Comparison of ENCODE assay signal across 8 mouse cellular contexts in the genomic region with DNA sequence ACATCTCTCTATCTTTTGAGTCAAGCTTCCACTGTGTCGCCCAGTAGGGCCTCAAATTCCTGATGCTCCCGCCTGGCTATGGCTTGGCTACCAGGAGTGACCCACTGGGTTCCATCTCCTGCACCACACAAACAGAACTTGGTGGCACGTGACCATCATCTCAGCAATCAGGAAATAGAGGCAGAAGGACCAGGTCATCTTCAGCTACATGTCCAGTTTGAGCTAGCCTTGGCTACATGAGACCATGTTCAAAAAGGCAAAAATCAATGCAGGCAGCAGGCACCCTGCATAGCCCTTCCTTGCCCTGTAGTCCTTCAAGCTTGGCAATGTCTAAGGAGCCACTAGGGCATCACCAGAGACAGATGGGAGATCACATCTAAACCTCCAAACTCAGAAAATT. TPM values are rescaled to one million over a fixed set of nuclear protein-coding genes. Genes with fewer than 3 reads are reported as not detected.
DNase-seq lines count a peak whose midpoint lies in the region; ATAC-seq and TF ChIP-seq lines count a peak whose summit lies in the region.
"Had no signal": no experiment of that assay in that cellular context is flagged by ENCODE, and none has a peak within 500 bp of the region (broad histone marks: within the 10 kb centered on the region; RNA-seq: fewer than 3 reads in every experiment).

No protein-coding gene starts in this region.

- peaks cover 3% of the 10 kb centered on the region; the same call in 1 of the 2 replicates for H3K9me3 ChIP-seq in kidney, embryonic 16.5 days (ENCODE audit: low read length)
- no peaks in the 10 kb centered on the region for H3K9me3 ChIP-seq in embryonic facial prominence, embryonic 12.5 days
- no peaks in the 10 kb centered on the region for H3K9me3 ChIP-seq in heart, postnatal 0 days (replicated peaks; ENCODE audit: control insufficient read depth, low read length)
- no peaks in the 10 kb centered on the region for H3K9me3 ChIP-seq in midbrain, embryonic 16.5 days (replicated peaks; ENCODE audit: control insufficient read depth, low read length, poor library complexity, severe bottlenecking)

- no peak for TF ChIP-seq CTCF in heart, postnatal 0 days (IDR thresholded peaks at IDR 0.05; ENCODE audit: low read depth)

- H3K27me3 ChIP-seq in kidney, embryonic 16.5 days (ENCODE audit: insufficient read depth, low read length): no peaks in the 10 kb centered on the region
- no peaks in the 10 kb centered on the region for H3K27me3 ChIP-seq in embryonic facial prominence, embryonic 12.5 days
- H3K27me3 ChIP-seq in heart, postnatal 0 days (ENCODE audit: control insufficient read depth, insufficient read depth, low read length): no peaks in the 10 kb centered on the region
- H3K27me3 ChIP-seq in midbrain, embryonic 16.5 days (ENCODE audit: control insufficient read depth, insufficient read depth, low read depth, low read length): no peaks in the 10 kb centered on the region
- H3K27me3 ChIP-seq: Patski had no signal

- H3K4me3 ChIP-seq in kidney, embryonic 16.5 days (ENCODE audit: low read length): peak overlapping the region; percentile 45; the same call in 1 of the 2 replicates
- H3K4me3 ChIP-seq in embryonic facial prominence, embryonic 12.5 days: peak overlapping the region; percentile 35; the same call in 1 of the 2 replicates
- no peak overlapping the region for H3K4me3 ChIP-seq in heart, postnatal 0 days (ENCODE audit: low read depth, low read length)
- H3K4me3 ChIP-seq in midbrain, embryonic 16.5 days (ENCODE audit: low read depth, low read length): no peak overlapping the region

- no peak for DNase-seq in kidney, postnatal 4 days
- no peak for DNase-seq in heart, postnatal 0 days (ENCODE audit: low spot score)
- no peak for DNase-seq in gastrocnemius, postnatal 25 days
- DNase-seq in layer of hippocampus, postnatal 10 days (ENCODE audit: low spot score in 2 of 2): no peak

- no peaks in the 10 kb centered on the region for H3K36me3 ChIP-seq in kidney, embryonic 16.5 days (ENCODE audit: insufficient read depth, low read length)
- no peaks in the 10 kb centered on the region for H3K36me3 ChIP-seq in embryonic facial prominence, embryonic 12.5 days
- H3K36me3 ChIP-seq in heart, postnatal 0 days (replicated peaks; ENCODE audit: control insufficient read depth, insufficient read depth, low read length): no peaks in the 10 kb centered on the region
- no peaks in the 10 kb centered on the region for H3K36me3 ChIP-seq in midbrain, embryonic 16.5 days (ENCODE audit: control insufficient read depth, insufficient read depth, low read length)

- H3K9ac ChIP-seq in kidney, embryonic 16.5 days (replicated peaks; ENCODE audit: low read length): peak overlapping the region; percentile 65; the same call in 1 of the 2 replicates
- H3K9ac ChIP-seq in embryonic facial prominence, embryonic 12.5 days: 0 out of 2 replicates have a peak overlapping the region, but pooled peaks have one; percentile 38
- H3K9ac ChIP-seq in heart, postnatal 0 days (replicated peaks; ENCODE audit: low read depth, low read length): no peak overlapping the region
- no peak overlapping the region for H3K9ac ChIP-seq in midbrain, embryonic 16.5 days (ENCODE audit: low read depth, low read length)

- H3K27ac ChIP-seq in kidney, embryonic 16.5 days (ENCODE audit: low read length): peak overlapping the region; percentile 93
- peak overlapping the region; percentile 93 for H3K27ac ChIP-seq in embryonic facial prominence, embryonic 12.5 days
- H3K27ac ChIP-seq in heart, postnatal 0 days (ENCODE audit: low read depth): peak overlapping the region; percentile 85
- H3K27ac ChIP-seq in midbrain, embryonic 16.5 days (ENCODE audit: low read length): 0 out of 2 replicates have a peak overlapping the region, but pooled peaks have one; percentile 40

- peak overlapping the region; percentile 69 for H3K4me2 ChIP-seq in kidney, embryonic 16.5 days (replicated peaks; ENCODE audit: low read depth, low read length)
- peak overlapping the region; percentile 56 for H3K4me2 ChIP-seq in embryonic facial prominence, embryonic 12.5 days (replicated peaks)
- H3K4me2 ChIP-seq in heart, postnatal 0 days (ENCODE audit: low read depth, low read length): peak overlapping the region; percentile 68; the same call in 1 of the 2 replicates
- no peak overlapping the region; the same call in 1 of the 2 replicates for H3K4me2 ChIP-seq in midbrain, embryonic 16.5 days (ENCODE audit: low read length)

- no peak for TF ChIP-seq EP300 in heart, postnatal 0 days (IDR thresholded peaks at IDR 0.05; ENCODE audit: low read depth)

- peaks cover 40% of the 10 kb centered on the region for H3K4me1 ChIP-seq in kidney, embryonic 16.5 days (ENCODE audit: insufficient read depth, low read length)
- peaks cover 29% of the 10 kb centered on the region for H3K4me1 ChIP-seq in embryonic facial prominence, embryonic 12.5 days
- H3K4me1 ChIP-seq in heart, postnatal 0 days (ENCODE audit: control insufficient read depth, insufficient read depth): 0 out of 2 replicates have a peak, but pooled peaks cover 5% of the 10 kb centered on the region
- H3K4me1 ChIP-seq in midbrain, embryonic 16.5 days (ENCODE audit: control insufficient read depth, insufficient read depth, low read length): peaks cover 11% of the 10 kb centered on the region

- ATAC-seq in kidney, embryonic 16.5 days (ENCODE audit: low FRiP score, low TSS enrichment): no peak
- no peak for ATAC-seq in embryonic facial prominence, embryonic 12.5 days (ENCODE audit: insufficient number of reproducible peaks, insufficient read depth, low FRiP score, low TSS enrichment)
- ATAC-seq in heart, postnatal 0 days (ENCODE audit: insufficient read depth, low read depth): no peak
- no peak for ATAC-seq in midbrain, embryonic 16.5 days

- WGBS in kidney, embryonic 16.5 days: 94% methylated on average over 3 of the region's 3 CpGs
- WGBS in embryonic facial prominence, embryonic 12.5 days: 94% methylated on average over 3 of the region's 3 CpGs
- WGBS in heart, postnatal 0 days: 83% methylated on average over 3 of the region's 3 CpGs
- 95% methylated on average over 3 of the region's 3 CpGs for WGBS in midbrain, embryonic 16.5 days

RNA-seq across cellular contexts. Expression of gene Ptbp1, which starts 14.1 kb away (rescaled TPM):
- polyA plus RNA-seq in kidney, embryonic 16.5 days (2015; fragmentation: Nextera tagmentation; extraction: Ambion mirVana): 431 and 491 TPM in 2 replicates
- 352 and 363 TPM in 2 replicates for polyA plus RNA-seq in embryonic facial prominence, embryonic 12.5 days (2016; fragmentation: Nextera tagmentation; extraction: Ambion mirVana)
- total RNA-seq in heart, postnatal 0 days (2014; rRNA removed; ENCODE audit: low replicate concordance): 186 and 196 TPM in 2 replicates
- 39.8 and 40.4 TPM in 2 replicates for polyA plus RNA-seq in heart, postnatal 0 days (2015; fragmentation: Nextera tagmentation; extraction: Ambion mirVana)
- polyA plus RNA-seq in midbrain, embryonic 16.5 days (2015; fragmentation: Nextera tagmentation; extraction: Ambion mirVana): 58.8 and 65.1 TPM in 2 replicates
- 10 to 100 TPM; 26.8 to 27.1 TPM for total RNA-seq in gastrocnemius, postnatal 25 days (2021)
- 10 to 100 TPM; 63.8 to 66.5 TPM for total RNA-seq in layer of hippocampus, postnatal 10 days (2021)

RNA-seq across cellular contexts. Expression of gene Misp, which starts 19.3 kb away (rescaled TPM):
- polyA plus RNA-seq in kidney, embryonic 16.5 days (2015; fragmentation: Nextera tagmentation; extraction: Ambion mirVana): 18.2 and 18.5 TPM in 2 replicates
- polyA plus RNA-seq in embryonic facial prominence, embryonic 12.5 days (2016; fragmentation: Nextera tagmentation; extraction: Ambion mirVana): 2.0 and 3.1 TPM in 2 replicates
- total RNA-seq in heart, postnatal 0 days (2014; rRNA removed; ENCODE audit: low replicate concordance): not detected in 2 replicates
- polyA plus RNA-seq in heart, postnatal 0 days (2015; fragmentation: Nextera tagmentation; extraction: Ambion mirVana): 0.08 and 0.41 TPM in 2 replicates
- 0.34 and 0.73 TPM in 2 replicates for polyA plus RNA-seq in midbrain, embryonic 16.5 days (2015; fragmentation: Nextera tagmentation; extraction: Ambion mirVana)
- under 1 TPM in 1 of 2 experiments, not detected in 1; 0.40 TPM for total RNA-seq in gastrocnemius, postnatal 25 days (2021)
- total RNA-seq in layer of hippocampus, postnatal 10 days (2021): under 1 TPM; 0.33 to 0.78 TPM

RNA-seq across cellular contexts. Expression of gene Prtn3, which starts 34.2 kb away (rescaled TPM):
- 7.9 and 8.2 TPM in 2 replicates for polyA plus RNA-seq in kidney, embryonic 16.5 days (2015; fragmentation: Nextera tagmentation; extraction: Ambion mirVana)
- polyA plus RNA-seq in embryonic facial prominence, embryonic 12.5 days (2016; fragmentation: Nextera tagmentation; extraction: Ambion mirVana): 10.1 and 11.3 TPM in 2 replicates
- total RNA-seq in heart, postnatal 0 days (2014; rRNA removed; ENCODE audit: low replicate concordance): not detected in 2 replicates
- 0.70 and 0.74 TPM in 2 replicates for polyA plus RNA-seq in heart, postnatal 0 days (2015; fragmentation: Nextera tagmentation; extraction: Ambion mirVana)
- polyA plus RNA-seq in midbrain, embryonic 16.5 days (2015; fragmentation: Nextera tagmentation; extraction: Ambion mirVana): 12.5 and 12.7 TPM in 2 replicates
- under 1 TPM in 1 of 2 experiments, not detected in 1; 0.35 TPM for total RNA-seq in gastrocnemius, postnatal 25 days (2021)
- 1 to 10 TPM; 3.6 to 3.7 TPM for total RNA-seq in layer of hippocampus, postnatal 10 days (2021)

RNA-seq across cellular contexts. Expression of gene Plppr3, which starts 34.3 kb away (rescaled TPM):
- 72.7 and 78.6 TPM in 2 replicates for polyA plus RNA-seq in kidney, embryonic 16.5 days (2015; fragmentation: Nextera tagmentation; extraction: Ambion mirVana)
- 169 and 181 TPM in 2 replicates for polyA plus RNA-seq in embryonic facial prominence, embryonic 12.5 days (2016; fragmentation: Nextera tagmentation; extraction: Ambion mirVana)
- total RNA-seq in heart, postnatal 0 days (2014; rRNA removed; ENCODE audit: low replicate concordance): 3.2 and 5.9 TPM in 2 replicates
- polyA plus RNA-seq in heart, postnatal 0 days (2015; fragmentation: Nextera tagmentation; extraction: Ambion mirVana): 2.5 and 3.0 TPM in 2 replicates
- polyA plus RNA-seq in midbrain, embryonic 16.5 days (2015; fragmentation: Nextera tagmentation; extraction: Ambion mirVana): 471 and 472 TPM in 2 replicates
- total RNA-seq in gastrocnemius, postnatal 25 days (2021): under 1 TPM; 0.13 to 0.27 TPM
- 100 to 1,000 TPM; 113 TPM for total RNA-seq in layer of hippocampus, postnatal 10 days (2021)

RNA-seq across cellular contexts. Expression of gene Elane, which starts 46.0 kb away (rescaled TPM):
- polyA plus RNA-seq in kidney, embryonic 16.5 days (2015; fragmentation: Nextera tagmentation; extraction: Ambion mirVana): 0.60 and 0.76 TPM in 2 replicates
- 0.33 and 0.55 TPM in 2 replicates for polyA plus RNA-seq in embryonic facial prominence, embryonic 12.5 days (2016; fragmentation: Nextera tagmentation; extraction: Ambion mirVana)
- total RNA-seq in heart, postnatal 0 days (2014; rRNA removed; ENCODE audit: low replicate concordance): not detected in 2 replicates
- polyA plus RNA-seq in heart, postnatal 0 days (2015; fragmentation: Nextera tagmentation; extraction: Ambion mirVana): not detected in 2 replicates
- polyA plus RNA-seq in midbrain, embryonic 16.5 days (2015; fragmentation: Nextera tagmentation; extraction: Ambion mirVana): not detected in 2 replicates
- not detected for total RNA-seq in gastrocnemius, postnatal 25 days (2021)
- not detected for total RNA-seq in layer of hippocampus, postnatal 10 days (2021)
- polyA plus RNA-seq: Patski had no signal

Comparison
In these comparisons a context has a peak if more than half of its experiments do, and no peak if none do; other contexts are left out.
1. H3K27ac ChIP-seq: peak in every context shown above with its lines; median percentile 93 in kidney, embryonic 16.5 days; 93 in embryonic facial prominence, embryonic 12.5 days; 85 in heart, postnatal 0 days; 40 in midbrain, embryonic 16.5 days.
2. H3K4me3 ChIP-seq: peak in kidney, embryonic 16.5 days (single experiment) and embryonic facial prominence, embryonic 12.5 days (single experiment); none in heart, postnatal 0 days (single experiment) and midbrain, embryonic 16.5 days (single experiment).
3. H3K9ac ChIP-seq: peak in kidney, embryonic 16.5 days (single experiment) and embryonic facial prominence, embryonic 12.5 days (single experiment); none in heart, postnatal 0 days (single experiment) and midbrain, embryonic 16.5 days (single experiment).